Mouse (Mus musculus): Measurements from ENCODE around the gene Zfp758. TPM values are rescaled to one million over a fixed set of nuclear protein-coding genes. Genes with fewer than 3 reads are reported as not detected.

Zfp758 gene
- polyA plus RNA-seq, 1 experiment from 2014 or later, result 7.5 TPM

- DNase-seq (ENCODE audit: low spot score), result peak; percentile 41
- Histone ChIP-seq H3K36me3 (ENCODE audit: control insufficient read depth, insufficient read depth, low read length) (no peaks in the 10 kb centered on the region), H3K27me3 (replicated peaks; ENCODE audit: control insufficient read depth, insufficient read depth, low read length) (no peaks in the 10 kb centered on the region), H3K4me2 (no peak overlapping the region), H3K4me3 (ENCODE audit: low read depth, low read length) (no peak overlapping the region), H3K4me1 (replicated peaks; ENCODE audit: control insufficient read depth, insufficient read depth, low read length) (no peaks in the 10 kb centered on the region), H3K9ac (ENCODE audit: low read depth, low read length) (no peak overlapping the region), H3K9me3 (ENCODE audit: control insufficient read depth, low read length) (no peaks in the 10 kb centered on the region), H3K27ac (ENCODE audit: low read depth, low read length) (no peak overlapping the region)
- 0% methylated on average over 3 of the region's 3 CpGs for WGBS
- ATAC-seq (replicated peaks; ENCODE audit: low FRiP score), result peak; percentile 63; the same call in 1 of the 2 replicates
Observed at GRCm38 (mm10) chr17:22417510-22417909, 56.3 kb downstream of the Zfp758 start.

GRCm38 (mm10) chr17:22423952-22424617 lies 62.8 kb downstream of the Zfp758 start, which contains the start of gene Zfp946:
TSS of gene Zfp946 (plus strand) at chr17:22424222.
- H3K27ac ChIP-seq (ENCODE audit: low read depth, low read length), result peak within 1 kb of the TSS; percentile 68
- peak within 1 kb of the TSS; percentile 66 for H3K4me3 ChIP-seq (ENCODE audit: low read depth, low read length)
- no peaks in the 10 kb centered on the region for H3K36me3 ChIP-seq (ENCODE audit: control insufficient read depth, insufficient read depth, low read length)
- peak; percentile 93 for ATAC-seq (replicated peaks; ENCODE audit: low FRiP score)
- H3K27me3 ChIP-seq (replicated peaks; ENCODE audit: control insufficient read depth, insufficient read depth, low read length), result no peaks in the 10 kb centered on the region
- no peaks in the 10 kb centered on the region; the same call in 1 of the 2 replicates for H3K4me1 ChIP-seq (replicated peaks; ENCODE audit: control insufficient read depth, insufficient read depth, low read length)
- 1% methylated on average over 27 of the region's 29 CpGs for WGBS
- peak within 1 kb of the TSS; percentile 74 for H3K4me2 ChIP-seq
- peak; percentile 84 for DNase-seq (ENCODE audit: low spot score)
- no peaks in the 10 kb centered on the region for H3K9me3 ChIP-seq (ENCODE audit: control insufficient read depth, low read length)
- peak within 1 kb of the TSS; percentile 68 for H3K9ac ChIP-seq (ENCODE audit: low read depth, low read length)

GRCm38 (mm10) chr17:22424636-22425354 lies 63.5 kb downstream of the Zfp758 start:
- 6% methylated on average over 12 of the region's 12 CpGs for WGBS
- peak overlapping the region; percentile 66 for H3K4me3 ChIP-seq (ENCODE audit: low read depth, low read length)
- no peaks in the 10 kb centered on the region for H3K36me3 ChIP-seq (ENCODE audit: control insufficient read depth, insufficient read depth, low read length)
- no peaks in the 10 kb centered on the region for H3K9me3 ChIP-seq (ENCODE audit: control insufficient read depth, low read length)
- peak overlapping the region; percentile 68 for H3K9ac ChIP-seq (ENCODE audit: low read depth, low read length)
- ATAC-seq (replicated peaks; ENCODE audit: low FRiP score), result no peak
- DNase-seq (ENCODE audit: low spot score), result no peak
- H3K27me3 ChIP-seq (replicated peaks; ENCODE audit: control insufficient read depth, insufficient read depth, low read length), result no peaks in the 10 kb centered on the region
- peak overlapping the region; percentile 74 for H3K4me2 ChIP-seq
- H3K4me1 ChIP-seq (replicated peaks; ENCODE audit: control insufficient read depth, insufficient read depth, low read length), result no peaks in the 10 kb centered on the region; the same call in 1 of the 2 replicates
- no peak overlapping the region for H3K27ac ChIP-seq (ENCODE audit: low read depth, low read length)

Other genes with a start within 250 kb of the Zfp758 start
- gene Zfp947, start 195.3 kb upstream of the Zfp758 start, polyA plus RNA-seq (2014; fragmentation: Nextera tagmentation; extraction: Ambion mirVana), result 1.3 and 1.8 TPM in 2 replicates
- gene Zfp994, start 135.8 kb upstream of the Zfp758 start, polyA plus RNA-seq (2014; fragmentation: Nextera tagmentation; extraction: Ambion mirVana), result 2.9 and 3.1 TPM in 2 replicates
- gene CT030661.1, start 46.6 kb upstream of the Zfp758 start, polyA plus RNA-seq (2014; fragmentation: Nextera tagmentation; extraction: Ambion mirVana), result 8.5 and 9.7 TPM in 2 replicates
- gene Zfp944, start 53 bp upstream of the Zfp758 start, polyA plus RNA-seq (2014; fragmentation: Nextera tagmentation; extraction: Ambion mirVana), result 11.3 and 14.2 TPM in 2 replicates
- 7.0 and 8.4 TPM in 2 replicates for gene Zfp946, start 62.8 kb downstream of the Zfp758 start, polyA plus RNA-seq (2014; fragmentation: Nextera tagmentation; extraction: Ambion mirVana)
- not detected in 2 replicates for gene Vmn2r111, start 212.0 kb downstream of the Zfp758 start, polyA plus RNA-seq (2014; fragmentation: Nextera tagmentation; extraction: Ambion mirVana)
- not detected in 2 replicates for gene Vmn2r112, start 239.5 kb downstream of the Zfp758 start, polyA plus RNA-seq (2014; fragmentation: Nextera tagmentation; extraction: Ambion mirVana)